Mouse (Mus musculus) megakaryocyte-erythroid progenitor cell, adult 5-6 weeks (primary cell): ENCODE results near the gene Syna. TPM values are rescaled to one million over a fixed set of nuclear protein-coding genes. Genes with fewer than 3 reads are reported as not detected.
A peak's percentile ranks its signal among the peaks of the same experiment; 100 is the strongest.

Experiments
- ATAC-seq: replicated peaks from 2 replicates; pipeline ENCODE4 v1.8.0; 2016; ENCODE audit warnings: mild to moderate bottlenecking, inconsistent platforms; ENCODE audit not compliant: severe bottlenecking, poor library complexity, low FRiP score, low TSS enrichment
- total RNA-seq, 2 experiments: library from RNA; stranded (forward) in 1 of 2; stranded (reverse) in 1 of 2; fragments of 200-1000, 215-1000 nt in 1 of 2; fragments of >200 nt in 1 of 2; fragmentation: Nextera tagmentation in 1 of 2; gene quantifications; 2 replicates each; pipeline ENCODE4 v1.2.3; 2014 to 2017

Gene Syna
- total RNA-seq, 2 experiments from 2014 or later, result not detected

GRCm38 (mm10) chr5:134539891-134540290 is 20.1 kb downstream of the Syna start:
- no peak for ATAC-seq

- ATAC-seq, result no peak
These were observed 23.9 kb downstream of the Syna start for GRCm38 (mm10) chr5:134536036-134536435.

DNA sequence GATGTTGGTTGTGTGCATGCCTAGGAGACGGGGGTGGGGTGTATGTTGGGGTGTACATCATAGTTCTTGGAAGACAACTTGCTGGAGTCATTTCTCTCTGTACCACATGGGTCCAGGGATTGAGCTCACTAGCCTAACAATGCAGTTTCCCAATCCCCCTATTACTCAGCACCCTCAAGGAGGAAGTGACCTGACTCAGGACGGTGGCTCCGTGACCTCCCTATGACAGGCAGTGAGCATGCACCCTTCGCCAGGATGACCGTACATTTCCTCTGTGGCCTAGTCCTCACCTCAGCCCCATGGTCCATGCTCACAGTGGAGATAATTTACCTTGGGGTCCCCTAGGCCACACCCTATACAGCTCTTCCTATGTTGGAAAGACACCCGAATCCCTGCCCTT is 27.6 kb downstream of the Syna start:
- no peak for ATAC-seq

- no peak for ATAC-seq
These were observed 28.4 kb downstream of the Syna start for GRCm38 (mm10) chr5:134531585-134531984.

GRCm38 (mm10) chr5:134530830-134531229 is 29.1 kb downstream of the Syna start:
- no peak for ATAC-seq

DNA sequence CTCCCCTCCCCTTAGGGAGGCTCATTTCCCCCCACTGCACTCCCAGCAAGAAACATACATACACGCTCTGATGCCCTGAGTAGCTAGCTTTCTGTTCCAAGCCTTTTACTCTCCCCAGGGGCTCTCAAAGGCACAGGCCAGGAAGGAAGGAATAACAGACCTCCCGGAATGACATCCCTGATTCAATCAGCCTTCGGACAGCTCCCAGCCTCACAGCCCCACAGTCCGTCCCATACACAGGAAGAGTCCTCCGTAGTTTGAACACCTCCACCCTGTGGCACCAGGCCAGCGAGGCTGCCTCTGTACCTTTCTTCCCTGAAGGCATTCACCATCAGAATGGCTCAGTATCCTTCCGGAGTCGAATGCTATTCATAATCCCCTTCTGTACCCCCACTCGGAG is 31.5 kb downstream of the Syna start:
- ATAC-seq, result no peak

DNA sequence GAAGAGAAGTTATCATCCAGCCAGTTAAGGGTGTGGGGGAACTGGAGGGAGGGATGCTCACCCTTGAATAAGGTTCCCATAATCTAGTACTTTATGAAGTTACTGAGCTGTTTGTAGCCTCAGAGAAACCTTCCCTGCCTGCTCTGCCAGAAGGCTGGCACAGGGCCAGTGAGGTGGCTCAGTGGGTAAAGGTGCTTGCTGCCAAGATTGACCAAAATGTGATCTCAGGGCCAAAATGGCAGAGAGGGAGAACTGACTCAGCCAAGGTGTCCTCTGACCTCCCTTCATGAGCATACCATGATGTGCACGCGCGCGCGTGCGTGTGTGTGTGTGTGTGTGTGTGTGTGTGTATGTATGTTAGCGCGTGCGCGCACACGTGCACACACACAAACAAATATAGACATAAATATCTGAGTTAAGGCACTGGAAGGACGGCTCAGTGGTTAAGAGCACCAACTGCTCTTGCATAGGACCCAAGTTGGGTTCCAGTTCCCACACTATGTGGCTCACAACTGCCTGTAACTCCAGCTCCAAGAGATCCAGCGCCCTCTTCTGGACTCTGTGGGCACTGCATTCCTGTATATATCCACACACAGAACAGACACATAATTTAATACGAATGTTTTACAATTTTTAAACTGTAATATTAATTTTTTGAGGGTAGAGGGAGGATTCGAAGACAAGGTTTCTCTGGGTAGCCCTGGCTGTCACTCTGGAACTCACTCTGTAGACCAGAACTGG is 33.8 kb downstream of the Syna start:
- no peak for ATAC-seq

DNA sequence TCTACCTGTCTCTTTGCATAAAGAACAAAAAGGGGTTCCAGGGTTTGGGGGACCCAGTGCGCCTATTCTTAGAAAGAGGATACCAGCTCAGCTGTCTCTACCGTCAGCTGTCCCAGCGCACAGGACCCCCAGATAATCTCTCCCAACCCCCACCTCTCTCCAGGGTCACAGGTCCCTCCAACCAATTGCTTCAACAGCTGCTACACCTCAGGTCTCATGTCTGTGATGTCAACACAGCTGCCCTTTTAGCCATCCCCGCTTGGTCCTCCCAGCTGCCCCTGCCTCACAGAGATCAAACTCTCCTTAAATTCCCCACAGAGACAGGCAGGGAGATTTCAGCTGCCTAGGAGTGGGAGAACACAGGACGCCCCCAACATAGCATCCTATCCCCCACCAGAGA is 36.2 kb downstream of the Syna start:
- no peak for ATAC-seq

GRCm38 (mm10) chr5:134522524-134522923 is 37.4 kb downstream of the Syna start:
- no peak for ATAC-seq

- peak; percentile 94 for ATAC-seq
These were observed 38.2 kb downstream of the Syna start for GRCm38 (mm10) chr5:134521806-134522205.

- no peak for ATAC-seq
These were observed 38.8 kb downstream of the Syna start for GRCm38 (mm10) chr5:134521131-134521530.

GRCm38 (mm10) chr5:134520120-134520519 is 39.9 kb downstream of the Syna start:
- ATAC-seq, result no peak

- ATAC-seq, result no peak
These were observed 40.5 kb downstream of the Syna start for GRCm38 (mm10) chr5:134519471-134519870.

DNA sequence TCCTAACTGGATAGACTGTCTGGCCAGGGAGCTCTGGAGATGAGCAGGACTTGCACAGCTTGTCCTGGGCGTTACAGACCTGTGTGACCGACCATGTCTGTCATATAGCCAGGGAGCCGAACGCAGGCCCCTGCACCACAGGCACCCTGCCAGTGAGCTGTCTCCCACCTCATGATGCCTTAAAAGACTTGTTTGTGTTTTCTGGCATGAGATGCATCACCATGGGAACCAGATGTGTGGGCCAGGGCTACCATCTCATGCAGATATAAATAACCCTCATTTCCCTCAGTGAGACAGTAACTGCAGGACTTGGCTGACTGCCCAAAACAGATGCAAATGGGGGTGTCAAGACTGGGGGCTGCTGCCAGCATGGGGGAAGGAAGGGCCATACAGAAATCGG is 47.9 kb downstream of the Syna start:
- ATAC-seq, result no peak

GRCm38 (mm10) chr5:134510266-134510665 is 49.7 kb downstream of the Syna start:
- no peak for ATAC-seq

DNA sequence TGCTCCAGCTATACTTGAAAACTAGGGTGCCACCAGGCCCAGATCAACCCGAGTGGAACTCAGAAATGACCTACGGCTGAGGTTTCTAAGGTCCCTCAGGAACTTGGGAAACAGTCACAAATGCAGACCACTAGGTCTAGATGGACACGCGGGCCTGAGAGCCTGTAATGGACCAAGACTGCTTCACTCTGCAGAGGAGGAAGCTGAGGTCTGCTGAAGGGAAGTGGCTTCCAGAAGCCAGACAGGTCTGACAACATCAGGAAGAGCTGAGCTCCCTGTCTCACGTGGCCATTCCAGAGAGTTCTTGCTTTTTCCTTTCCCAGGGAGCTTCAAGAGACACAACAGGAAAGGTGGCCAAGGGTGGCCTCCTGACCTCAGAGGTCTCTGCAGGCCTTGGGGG is 51.0 kb downstream of the Syna start:
- ATAC-seq, result no peak

Other genes with a start within 250 kb of the Syna start
- 107 and 116 TPM in 2 replicates for gene Gtf2i, start 245.4 kb downstream of the Syna start, total RNA-seq (2014; fragmentation: Nextera tagmentation)
- gene Gtf2i, start 245.4 kb downstream of the Syna start, total RNA-seq (2017), result 42.8 and 45.5 TPM in 2 replicates
- gene Gtf2ird1, start 103.5 kb downstream of the Syna start, total RNA-seq (2014; fragmentation: Nextera tagmentation), result 17.7 and 23.1 TPM in 2 replicates
- 5.5 and 11.8 TPM in 2 replicates for gene Gtf2ird1, start 103.5 kb downstream of the Syna start, total RNA-seq (2017)
- gene Clip2, start 7.7 kb downstream of the Syna start, total RNA-seq (2014; fragmentation: Nextera tagmentation), result 4.6 and 5.6 TPM in 2 replicates
- gene Clip2, start 7.7 kb downstream of the Syna start, total RNA-seq (2017), result 7.0 and 8.3 TPM in 2 replicates
- gene Rfc2, start 21.2 kb upstream of the Syna start, total RNA-seq (2014; fragmentation: Nextera tagmentation), result 241 and 279 TPM in 2 replicates
- 113 and 125 TPM in 2 replicates for gene Rfc2, start 21.2 kb upstream of the Syna start, total RNA-seq (2017)
- 8.5 and 9.8 TPM in 2 replicates for gene Lat2, start 54.9 kb upstream of the Syna start, total RNA-seq (2014; fragmentation: Nextera tagmentation)
- gene Lat2, start 54.9 kb upstream of the Syna start, total RNA-seq (2017), result 7.2 and 14.6 TPM in 2 replicates
- 253 and 273 TPM in 2 replicates for gene Eif4h, start 79.3 kb upstream of the Syna start, total RNA-seq (2014; fragmentation: Nextera tagmentation)
- 220 and 233 TPM in 2 replicates for gene Eif4h, start 79.3 kb upstream of the Syna start, total RNA-seq (2017)
- gene Limk1, start 128.4 kb upstream of the Syna start, total RNA-seq (2014; fragmentation: Nextera tagmentation), result 6.9 and 8.4 TPM in 2 replicates
- gene Limk1, start 128.4 kb upstream of the Syna start, total RNA-seq (2017), result 3.3 and 3.8 TPM in 2 replicates
- gene Eln, start 187.2 kb upstream of the Syna start, total RNA-seq (2014; fragmentation: Nextera tagmentation), result not detected in 2 replicates
- gene Eln, start 187.2 kb upstream of the Syna start, total RNA-seq (2017), result not detected in 2 replicates